Mouse (Mus musculus) heart, postnatal 0 days (tissue): ENCODE measurements around the gene Mrpl42.

Experiments
- CTCF ChIP-seq: IDR thresholded peaks from 2 replicates; pipeline ENCODE4 v1.5.1; 2016; ENCODE audit warnings: antibody characterized with exemption, control low read depth, low read depth
- EP300 ChIP-seq: IDR thresholded peaks from 2 replicates; pipeline ENCODE4 v1.6.1; 2016; ENCODE audit warnings: antibody characterized with exemption, low read depth

GRCm38 (mm10) chr10:95465485-95465896 is 36.2 kb downstream of the Mrpl42 start:
- no peak for TF ChIP-seq CTCF
- no peak for TF ChIP-seq EP300
